Mouse (Mus musculus) stomach, embryonic 15.5 days (tissue): ENCODE data around the gene Ccdc117. TPM values are rescaled to one million over a fixed set of nuclear protein-coding genes. Genes with fewer than 3 reads are reported as not detected.
A peak's percentile ranks its signal among the peaks of the same experiment; 100 is the strongest.

ENCODE experiments used
- ATAC-seq: fragments of 200-750 bp; cut with Nextera tagmentation; 2 replicates; pipeline ENCODE4 v1.8.0; 2017; ENCODE audit warnings: low read depth, moderate number of reproducible peaks, moderate TSS enrichment; ENCODE audit not compliant: insufficient read depth, low FRiP score
- H3K27ac ChIP-seq: fragments of 300-500 bp; sonication (generic); 2 replicates; pipeline ENCODE4 v1.5.1; 2015; ENCODE audit warnings: mild to moderate bottlenecking, inconsistent platforms
- H3K27me3 ChIP-seq: fragments of 300-500 bp; sonication (generic); replicated peaks from 2 replicates; pipeline ENCODE4 v1.6.1; 2015; ENCODE audit warnings: inconsistent platforms
- H3K36me3 ChIP-seq: fragments of 300-500 bp; sonication (generic); 2 replicates; pipeline ENCODE4 v1.6.1; 2015; ENCODE audit warnings: inconsistent platforms
- H3K4me1 ChIP-seq: fragments of 300-500 bp; sonication (generic); 2 replicates; pipeline ENCODE4 v1.6.1; 2015; ENCODE audit warnings: inconsistent platforms
- H3K4me2 ChIP-seq: fragments of 300-500 bp; sonication (generic); 2 replicates; pipeline ENCODE4 v1.6.1; 2015; ENCODE audit warnings: mild to moderate bottlenecking, inconsistent platforms
- H3K4me3 ChIP-seq: fragments of 300-500 bp; sonication (generic); replicated peaks from 2 replicates; pipeline ENCODE4 v1.5.1; 2015; ENCODE audit warnings: inconsistent platforms
- H3K9ac ChIP-seq: fragments of 300-500 bp; sonication (generic); 2 replicates; pipeline ENCODE4 v1.6.1; 2015; ENCODE audit warnings: inconsistent platforms
- H3K9me3 ChIP-seq: fragments of 300-500 bp; sonication (generic); 2 replicates; pipeline ENCODE4 v1.6.1; 2016; ENCODE audit warnings: inconsistent platforms
- WGBS: fragments of 180-500 bp; shearing (Covaris S2); methylation state at CpG from one replicate; pipeline ENCODE4 v1.1.7; 2015; 5-methylcytosine and 5-hydroxymethylcytosine counted together
- polyA plus RNA-seq: library from polyadenylated mRNA; unstranded; fragments of >200 nt; fragmentation: Nextera tagmentation; extraction: Ambion mirVana; gene quantifications from 2 replicates; pipeline ENCODE4 v1.2.1, GENCODE M21; 2015

Gene Ccdc117
- 17.1 and 18.8 TPM in 2 replicates for polyA plus RNA-seq

GRCm38 (mm10) chr11:5541799-5542481 is at the start of gene Ccdc117:
Gene Ccdc117, minus strand, starts transcription at chr11:5542187.
- WGBS, result 0% methylated on average over 60 of the region's 65 CpGs
- H3K4me1 ChIP-seq, result peaks cover 9% of the 10 kb centered on the region
- H3K4me3 ChIP-seq, result peak within 1 kb of the TSS; percentile 84
- H3K4me2 ChIP-seq, result peak within 1 kb of the TSS; percentile 69
- H3K27me3 ChIP-seq, result no peaks in the 10 kb centered on the region
- H3K9ac ChIP-seq, result peak within 1 kb of the TSS; percentile 90
- peak; percentile 99 for ATAC-seq
- no peaks in the 10 kb centered on the region for H3K9me3 ChIP-seq
- H3K36me3 ChIP-seq, result no peaks in the 10 kb centered on the region
- H3K27ac ChIP-seq, result peak within 1 kb of the TSS; percentile 89

GRCm38 (mm10) chr11:5575046-5575445 is 33.1 kb upstream of the Ccdc117 start:
- Histone ChIP-seq H3K4me1 (no peaks in the 10 kb centered on the region), H3K4me3 (no peak overlapping the region), H3K4me2 (no peak overlapping the region), H3K27ac (no peak overlapping the region), H3K9ac (no peak overlapping the region), H3K36me3 (no peaks in the 10 kb centered on the region), H3K9me3 (no peaks in the 10 kb centered on the region), H3K27me3 (no peaks in the 10 kb centered on the region)
- ATAC-seq, result no peak
- 66% methylated on average over 6 of the region's 6 CpGs for WGBS

- no peak overlapping the region for H3K4me3 ChIP-seq
Observed at GRCm38 (mm10) chr11:5573821-5574220, 31.8 kb upstream of the Ccdc117 start.

GRCm38 (mm10) chr11:5571856-5572255 is 29.9 kb upstream of the Ccdc117 start:
- Histone ChIP-seq H3K9me3 (no peaks in the 10 kb centered on the region), H3K27ac (no peak overlapping the region), H3K4me1 (no peaks in the 10 kb centered on the region), H3K27me3 (no peaks in the 10 kb centered on the region), H3K4me3 (no peak overlapping the region), H3K36me3 (no peaks in the 10 kb centered on the region), H3K9ac (no peak overlapping the region), H3K4me2 (no peak overlapping the region)
- WGBS, result 83% methylated on average over 4 of the region's 4 CpGs
- no peak for ATAC-seq

More at GRCm38 (mm10) chr11:5573821-5574220, 31.8 kb upstream of the Ccdc117 start:
- no peaks in the 10 kb centered on the region for H3K4me1 ChIP-seq
- peak; percentile 50; the same call in 1 of the 2 replicates for ATAC-seq
- no peaks in the 10 kb centered on the region for H3K36me3 ChIP-seq
- H3K27ac ChIP-seq, result no peak overlapping the region
- H3K27me3 ChIP-seq, result no peaks in the 10 kb centered on the region
- no peak overlapping the region for H3K9ac ChIP-seq
- no peaks in the 10 kb centered on the region for H3K9me3 ChIP-seq
- WGBS, result 64% methylated on average over 2 of the region's 2 CpGs
- H3K4me2 ChIP-seq, result no peak overlapping the region

- Histone ChIP-seq H3K4me1 (no peaks in the 10 kb centered on the region), H3K9ac (no peak within 1 kb of the TSS), H3K36me3 (no peaks in the 10 kb centered on the region), H3K27ac (no peak within 1 kb of the TSS), H3K4me2 (no peak within 1 kb of the TSS), H3K27me3 (no peaks in the 10 kb centered on the region), H3K9me3 (no peaks in the 10 kb centered on the region), H3K4me3 (no peak within 1 kb of the TSS)
- no peak for ATAC-seq
- WGBS, result 81% methylated on average over 12 of the region's 12 CpGs
Observed at GRCm38 (mm10) chr11:5569474-5569873, 27.5 kb upstream of the Ccdc117 start, which contains the start of gene Ankrd36. Gene Ankrd36, plus strand, starts transcription at chr11:5569684.

- no peak overlapping the region for H3K4me2 ChIP-seq
- no peak for ATAC-seq
- no peak overlapping the region for H3K27ac ChIP-seq
- no peak overlapping the region for H3K9ac ChIP-seq
- H3K4me3 ChIP-seq, result no peak overlapping the region
- WGBS, result 82% methylated on average over 5 of the region's 5 CpGs
- no peaks in the 10 kb centered on the region for H3K36me3 ChIP-seq
- no peaks in the 10 kb centered on the region for H3K27me3 ChIP-seq
- no peaks in the 10 kb centered on the region for H3K9me3 ChIP-seq
- H3K4me1 ChIP-seq, result no peaks in the 10 kb centered on the region
Observed at GRCm38 (mm10) chr11:5568082-5568481, 26.1 kb upstream of the Ccdc117 start.

GRCm38 (mm10) chr11:5567654-5568053 is 25.7 kb upstream of the Ccdc117 start:
- 94% methylated on average over 6 of the region's 6 CpGs for WGBS
- Histone ChIP-seq H3K9ac (no peak overlapping the region), H3K27ac (no peak overlapping the region), H3K9me3 (no peaks in the 10 kb centered on the region), H3K4me2 (no peak overlapping the region), H3K4me3 (no peak overlapping the region), H3K27me3 (no peaks in the 10 kb centered on the region), H3K4me1 (no peaks in the 10 kb centered on the region), H3K36me3 (no peaks in the 10 kb centered on the region)
- no peak for ATAC-seq

- no peaks in the 10 kb centered on the region for H3K4me1 ChIP-seq
- H3K27me3 ChIP-seq, result no peaks in the 10 kb centered on the region
- ATAC-seq, result no peak
- WGBS, result 59% methylated on average over 2 of the region's 2 CpGs
- no peak overlapping the region for H3K9ac ChIP-seq
- no peaks in the 10 kb centered on the region for H3K9me3 ChIP-seq
- H3K4me3 ChIP-seq, result no peak overlapping the region
- no peak overlapping the region for H3K27ac ChIP-seq
- H3K4me2 ChIP-seq, result no peak overlapping the region
- no peaks in the 10 kb centered on the region for H3K36me3 ChIP-seq
Observed at GRCm38 (mm10) chr11:5566506-5566905, 24.5 kb upstream of the Ccdc117 start.

- no peak overlapping the region for H3K9ac ChIP-seq
- H3K36me3 ChIP-seq, result no peaks in the 10 kb centered on the region
- ATAC-seq, result no peak
- WGBS, result 83% methylated on average over 3 of the region's 3 CpGs
- H3K9me3 ChIP-seq, result no peaks in the 10 kb centered on the region
- H3K27ac ChIP-seq, result no peak overlapping the region
- H3K4me3 ChIP-seq, result no peak overlapping the region
- H3K4me1 ChIP-seq, result no peaks in the 10 kb centered on the region
- no peaks in the 10 kb centered on the region for H3K27me3 ChIP-seq
- H3K4me2 ChIP-seq, result no peak overlapping the region
Observed at GRCm38 (mm10) chr11:5565596-5565995, 23.6 kb upstream of the Ccdc117 start.

GRCm38 (mm10) chr11:5563898-5564297 is 21.9 kb upstream of the Ccdc117 start:
- Histone ChIP-seq H3K27me3 (no peaks in the 10 kb centered on the region), H3K4me1 (no peaks in the 10 kb centered on the region), H3K4me3 (no peak overlapping the region), H3K9me3 (no peaks in the 10 kb centered on the region), H3K27ac (no peak overlapping the region), H3K9ac (no peak overlapping the region), H3K36me3 (no peaks in the 10 kb centered on the region), H3K4me2 (no peak overlapping the region)
- 67% methylated on average over 6 of the region's 6 CpGs for WGBS
- no peak for ATAC-seq

GRCm38 (mm10) chr11:5562625-5563268 is 20.8 kb upstream of the Ccdc117 start:
- H3K36me3 ChIP-seq, result no peaks in the 10 kb centered on the region
- no peaks in the 10 kb centered on the region for H3K9me3 ChIP-seq
- H3K4me3 ChIP-seq, result no peak overlapping the region
- H3K9ac ChIP-seq, result no peak overlapping the region
- no peak overlapping the region for H3K4me2 ChIP-seq
- H3K4me1 ChIP-seq, result no peaks in the 10 kb centered on the region
- H3K27ac ChIP-seq, result no peak overlapping the region
- H3K27me3 ChIP-seq, result no peaks in the 10 kb centered on the region
- ATAC-seq, result no peak
- 40% methylated on average over 9 of the region's 9 CpGs for WGBS

- Histone ChIP-seq H3K9ac (no peak overlapping the region), H3K4me3 (no peak overlapping the region), H3K4me2 (no peak overlapping the region), H3K27me3 (no peaks in the 10 kb centered on the region), H3K27ac (no peak overlapping the region), H3K4me1 (no peaks in the 10 kb centered on the region), H3K9me3 (no peaks in the 10 kb centered on the region), H3K36me3 (no peaks in the 10 kb centered on the region)
- ATAC-seq, result no peak
- 61% methylated on average over 3 of the region's 3 CpGs for WGBS
Observed at GRCm38 (mm10) chr11:5560273-5560672, 18.3 kb upstream of the Ccdc117 start.
